Mouse (Mus musculus): ENCODE measurements around the gene Rpa2.
"Not testable (repeated sequence)": the region's sequence is repeated elsewhere in the genome, so short reads cannot be mapped to it uniquely, and the experiment has no call there.

The Rpa2 gene

GRCm38 (mm10) chr4:132767914-132768876 lies at the start of gene Rpa2:
Rpa2 (plus strand) TSS chr4:132768332.
- peak; percentile 100 for DNase-seq (ENCODE audit: low spot score)

- DNase-seq (ENCODE audit: low spot score): no peak
Observed at GRCm38 (mm10) chr4:132728233-132728632, 39.9 kb upstream of the Rpa2 start.

- DNase-seq (ENCODE audit: low spot score): no peak
Observed at GRCm38 (mm10) chr4:132731616-132732015, 36.5 kb upstream of the Rpa2 start.

GRCm38 (mm10) chr4:132732148-132732684 lies 35.9 kb upstream of the Rpa2 start, which contains the start of gene Xkr8:
Xkr8 (minus strand) TSS chr4:132732546.
- DNase-seq (ENCODE audit: low spot score): peak; percentile 92

- no peak for DNase-seq (ENCODE audit: low spot score)
Observed at GRCm38 (mm10) chr4:132733071-132733770, 34.9 kb upstream of the Rpa2 start.

GRCm38 (mm10) chr4:132734766-132735165 lies 33.4 kb upstream of the Rpa2 start:
- DNase-seq (ENCODE audit: low spot score): no peak

- no peak for DNase-seq (ENCODE audit: low spot score)
Observed at GRCm38 (mm10) chr4:132735389-132735788, 32.7 kb upstream of the Rpa2 start.

GRCm38 (mm10) chr4:132735894-132736293 lies 32.2 kb upstream of the Rpa2 start:
- no peak for DNase-seq (ENCODE audit: low spot score)

GRCm38 (mm10) chr4:132737154-132737553 lies 31.0 kb upstream of the Rpa2 start:
- not testable (repeated sequence) for DNase-seq (ENCODE audit: low spot score)

GRCm38 (mm10) chr4:132741491-132741890 lies 26.6 kb upstream of the Rpa2 start:
- DNase-seq (ENCODE audit: low spot score): no peak

- no peak for DNase-seq (ENCODE audit: low spot score)
Observed at GRCm38 (mm10) chr4:132743992-132744911, 23.9 kb upstream of the Rpa2 start.

GRCm38 (mm10) chr4:132746911-132747517 lies 21.1 kb upstream of the Rpa2 start:
- DNase-seq (ENCODE audit: low spot score): no peak

GRCm38 (mm10) chr4:132747664-132748259 lies 20.4 kb upstream of the Rpa2 start:
- peak; percentile 84 for DNase-seq (ENCODE audit: low spot score)

GRCm38 (mm10) chr4:132748778-132749177 lies 19.4 kb upstream of the Rpa2 start:
- DNase-seq (ENCODE audit: low spot score): peak; percentile 43

GRCm38 (mm10) chr4:132749258-132749982 lies 18.7 kb upstream of the Rpa2 start:
- no peak for DNase-seq (ENCODE audit: low spot score)

- no peak for DNase-seq (ENCODE audit: low spot score)
Observed at GRCm38 (mm10) chr4:132752992-132753391, 15.1 kb upstream of the Rpa2 start.

- DNase-seq (ENCODE audit: low spot score): peak; percentile 80
Observed at GRCm38 (mm10) chr4:132756974-132757373, 11.2 kb upstream of the Rpa2 start, which contains the start of gene Smpdl3b. Smpdl3b (minus strand) TSS chr4:132757252.

GRCm38 (mm10) chr4:132757633-132758351 lies 10.3 kb upstream of the Rpa2 start:
- no peak for DNase-seq (ENCODE audit: low spot score)

GRCm38 (mm10) chr4:132760296-132760695 lies 7.8 kb upstream of the Rpa2 start:
- no peak for DNase-seq (ENCODE audit: low spot score)
